Mouse (Mus musculus) adrenal gland, adult 8-10 months (tissue): ENCODE results near the gene Mtrex. TPM values are rescaled to one million over a fixed set of nuclear protein-coding genes. Genes with fewer than 3 reads are reported as not detected.

Experiments used
- DNase-seq: peaks from one replicate; pipeline ENCODE4 v3.0.0; 2022
- total RNA-seq, 4 experiments: library from RNA; stranded (reverse); gene quantifications; 2 replicates each; pipeline ENCODE4 v1.2.4; 2022

Mtrex gene
- total RNA-seq, 4 experiments from 2014 or later = 41.7 to 54.6 (median 50.3) TPM

GRCm38 (mm10) chr13:112867381-112867780, 59.8 kb downstream of the Mtrex start:
- DNase-seq = no peak

- DNase-seq = no peak
These were observed 60.4 kb downstream of the Mtrex start for GRCm38 (mm10) chr13:112866782-112867181.

- no peak for DNase-seq
These were observed 64.1 kb downstream of the Mtrex start for GRCm38 (mm10) chr13:112862978-112863677.

- no peak for DNase-seq
These were observed 64.9 kb downstream of the Mtrex start for GRCm38 (mm10) chr13:112862342-112862741.

GRCm38 (mm10) chr13:112861825-112862306, 65.3 kb downstream of the Mtrex start:
- peak; percentile 78 for DNase-seq

- DNase-seq = no peak
These were observed 66.3 kb downstream of the Mtrex start for GRCm38 (mm10) chr13:112860911-112861310.

- no peak for DNase-seq
These were observed 66.8 kb downstream of the Mtrex start for GRCm38 (mm10) chr13:112860370-112860769.

- no peak for DNase-seq
These were observed 67.5 kb downstream of the Mtrex start for GRCm38 (mm10) chr13:112859574-112860134.

GRCm38 (mm10) chr13:112857921-112858320, 69.3 kb downstream of the Mtrex start:
- no peak for DNase-seq

- DNase-seq = no peak
These were observed 72.8 kb downstream of the Mtrex start for GRCm38 (mm10) chr13:112854402-112854801.

- DNase-seq = no peak
These were observed 73.4 kb downstream of the Mtrex start for GRCm38 (mm10) chr13:112853710-112854316.

- peak; percentile 37 for DNase-seq
These were observed 81.3 kb downstream of the Mtrex start for GRCm38 (mm10) chr13:112845931-112846330.

- DNase-seq = no peak
These were observed 86.7 kb downstream of the Mtrex start for GRCm38 (mm10) chr13:112840241-112841087.

GRCm38 (mm10) chr13:112838562-112839232, 88.5 kb downstream of the Mtrex start:
- DNase-seq = no peak

GRCm38 (mm10) chr13:112837621-112838155, 89.5 kb downstream of the Mtrex start:
- DNase-seq = no peak

GRCm38 (mm10) chr13:112836951-112837350, 90.2 kb downstream of the Mtrex start:
- DNase-seq = no peak

- no peak for DNase-seq
These were observed 92.1 kb downstream of the Mtrex start for GRCm38 (mm10) chr13:112835113-112835512.

- no peak for DNase-seq
These were observed 93.3 kb downstream of the Mtrex start for GRCm38 (mm10) chr13:112833895-112834263.

GRCm38 (mm10) chr13:112833253-112833894, 93.8 kb downstream of the Mtrex start:
- DNase-seq = no peak

GRCm38 (mm10) chr13:112832589-112832988, 94.6 kb downstream of the Mtrex start:
- DNase-seq = no peak

- DNase-seq = no peak
These were observed 97.6 kb downstream of the Mtrex start for GRCm38 (mm10) chr13:112829619-112830018.
